Mouse (Mus musculus): ENCODE results near the gene Cdk2ap1. TPM values are rescaled to one million over a fixed set of nuclear protein-coding genes. Genes with fewer than 3 reads are reported as not detected.

The Cdk2ap1 gene
- polyA plus RNA-seq, 1 experiment = 79.8 TPM

GRCm38 (mm10) chr5:124356695-124357094 is 6.2 kb downstream of the Cdk2ap1 start:
- WGBS = 58% methylated on average over 3 of the region's 3 CpGs
- no peaks in the 10 kb centered on the region for H3K36me3 ChIP-seq (ENCODE audit: control insufficient read depth, insufficient read depth, low read length)
- no peak for DNase-seq
- peaks cover 1% of the 10 kb centered on the region; the same call in 1 of the 2 replicates for H3K4me1 ChIP-seq (ENCODE audit: control insufficient read depth, insufficient read depth, low read length)
- TF ChIP-seq CTCF (conservative IDR thresholded peaks at IDR 0.05; ENCODE audit: insufficient read depth, insufficient read length, low read depth, low read length) (no peak), POLR2A (IDR thresholded peaks at IDR 0.05; ENCODE audit: low read depth, low read length) (no peak)
- H3K27ac ChIP-seq (ENCODE audit: insufficient read depth, low read depth, low read length) = no peak overlapping the region
- H3K4me3 ChIP-seq (ENCODE audit: insufficient read depth, low read depth, low read length) = no peak overlapping the region
- no peaks in the 10 kb centered on the region for H3K27me3 ChIP-seq (replicated peaks; ENCODE audit: control insufficient read depth, insufficient read depth, low read length)

- H3K36me3 ChIP-seq (ENCODE audit: control insufficient read depth, insufficient read depth, low read length) = no peaks in the 10 kb centered on the region
- peak overlapping the region; percentile 62 for H3K4me3 ChIP-seq (ENCODE audit: insufficient read depth, low read depth, low read length)
- DNase-seq = no peak
- 6% methylated on average over 12 of the region's 12 CpGs for WGBS
- TF ChIP-seq CTCF (conservative IDR thresholded peaks at IDR 0.05; ENCODE audit: insufficient read depth, insufficient read length, low read depth, low read length) = no peak
- no peak for TF ChIP-seq POLR2A (IDR thresholded peaks at IDR 0.05; ENCODE audit: low read depth, low read length)
- peaks cover 7% of the 10 kb centered on the region for H3K4me1 ChIP-seq (ENCODE audit: control insufficient read depth, insufficient read depth, low read length)
- no peak overlapping the region for H3K27ac ChIP-seq (ENCODE audit: insufficient read depth, low read depth, low read length)
- H3K27me3 ChIP-seq (replicated peaks; ENCODE audit: control insufficient read depth, insufficient read depth, low read length) = no peaks in the 10 kb centered on the region
Measured at GRCm38 (mm10) chr5:124355425-124355959, 7.4 kb downstream of the Cdk2ap1 start.

GRCm38 (mm10) chr5:124354574-124355424 is 8.1 kb downstream of the Cdk2ap1 start:
- Histone ChIP-seq H3K27ac (ENCODE audit: insufficient read depth, low read depth, low read length) (peak overlapping the region; percentile 80), H3K4me1 (ENCODE audit: control insufficient read depth, insufficient read depth, low read length) (peaks cover 7% of the 10 kb centered on the region), H3K36me3 (ENCODE audit: control insufficient read depth, insufficient read depth, low read length) (no peaks in the 10 kb centered on the region), H3K27me3 (replicated peaks; ENCODE audit: control insufficient read depth, insufficient read depth, low read length) (no peaks in the 10 kb centered on the region), H3K4me3 (ENCODE audit: insufficient read depth, low read depth, low read length) (peak overlapping the region; percentile 62)
- under 1% methylated on average over 43 of the region's 60 CpGs for WGBS
- TF ChIP-seq CTCF (conservative IDR thresholded peaks at IDR 0.05; ENCODE audit: insufficient read depth, insufficient read length, low read depth, low read length) = no peak
- no peak for TF ChIP-seq POLR2A (IDR thresholded peaks at IDR 0.05; ENCODE audit: low read depth, low read length)
- DNase-seq = peak; percentile 58

GRCm38 (mm10) chr5:124353726-124354547 is 8.9 kb downstream of the Cdk2ap1 start:
- TF ChIP-seq CTCF (conservative IDR thresholded peaks at IDR 0.05; ENCODE audit: insufficient read depth, insufficient read length, low read depth, low read length) = peak; percentile 30; the same call in 1 of the 2 replicates
- TF ChIP-seq POLR2A (IDR thresholded peaks at IDR 0.05; ENCODE audit: low read depth, low read length) = no peak
- peaks cover 7% of the 10 kb centered on the region for H3K4me1 ChIP-seq (ENCODE audit: control insufficient read depth, insufficient read depth, low read length)
- no peaks in the 10 kb centered on the region for H3K27me3 ChIP-seq (replicated peaks; ENCODE audit: control insufficient read depth, insufficient read depth, low read length)
- DNase-seq = peak; percentile 56
- peak overlapping the region; percentile 84 for H3K4me3 ChIP-seq (ENCODE audit: insufficient read depth, low read depth, low read length)
- H3K36me3 ChIP-seq (ENCODE audit: control insufficient read depth, insufficient read depth, low read length) = no peaks in the 10 kb centered on the region
- WGBS = under 1% methylated on average over 107 of the region's 132 CpGs
- H3K27ac ChIP-seq (ENCODE audit: insufficient read depth, low read depth, low read length) = peak overlapping the region; percentile 67

- DNase-seq = no peak
- H3K4me1 ChIP-seq (ENCODE audit: control insufficient read depth, insufficient read depth, low read length) = peaks cover 7% of the 10 kb centered on the region
- no peak for TF ChIP-seq POLR2A (IDR thresholded peaks at IDR 0.05; ENCODE audit: low read depth, low read length)
- H3K27me3 ChIP-seq (replicated peaks; ENCODE audit: control insufficient read depth, insufficient read depth, low read length) = no peaks in the 10 kb centered on the region
- peaks cover under 1% of the 10 kb centered on the region; the same call in 1 of the 2 replicates for H3K36me3 ChIP-seq (ENCODE audit: control insufficient read depth, insufficient read depth, low read length)
- peak overlapping the region; percentile 84 for H3K4me3 ChIP-seq (ENCODE audit: insufficient read depth, low read depth, low read length)
- WGBS = 1% methylated on average over 32 of the region's 32 CpGs
- H3K27ac ChIP-seq (ENCODE audit: insufficient read depth, low read depth, low read length) = peak overlapping the region; percentile 56
Measured at GRCm38 (mm10) chr5:124353011-124353725, 9.7 kb downstream of the Cdk2ap1 start.

- H3K27me3 ChIP-seq (replicated peaks; ENCODE audit: control insufficient read depth, insufficient read depth, low read length) = no peaks in the 10 kb centered on the region
- peaks cover 3% of the 10 kb centered on the region; the same call in 1 of the 2 replicates for H3K36me3 ChIP-seq (ENCODE audit: control insufficient read depth, insufficient read depth, low read length)
- TF ChIP-seq CTCF (conservative IDR thresholded peaks at IDR 0.05; ENCODE audit: insufficient read depth, insufficient read length, low read depth, low read length) = no peak
- TF ChIP-seq POLR2A (IDR thresholded peaks at IDR 0.05; ENCODE audit: low read depth, low read length) = no peak
- peak overlapping the region; percentile 10 for H3K27ac ChIP-seq (ENCODE audit: insufficient read depth, low read depth, low read length)
- peaks cover 7% of the 10 kb centered on the region for H3K4me1 ChIP-seq (ENCODE audit: control insufficient read depth, insufficient read depth, low read length)
- peak overlapping the region; percentile 84 for H3K4me3 ChIP-seq (ENCODE audit: insufficient read depth, low read depth, low read length)
- peak; percentile 83 for DNase-seq
- WGBS = 6% methylated on average over 30 of the region's 30 CpGs
Measured at GRCm38 (mm10) chr5:124352141-124352920, 10.6 kb downstream of the Cdk2ap1 start.
